Mouse (Mus musculus) kidney, embryonic 15.5 days (tissue): ENCODE results near the gene AU018091. TPM values are rescaled to one million over a fixed set of nuclear protein-coding genes. Genes with fewer than 3 reads are reported as not detected.
"Not testable (repeated sequence)": the region's sequence is repeated elsewhere in the genome, so short reads cannot be mapped to it uniquely, and the experiment has no call there.

ENCODE experiments used
- ATAC-seq: fragments of 200-750 bp; cut with Nextera tagmentation; replicated peaks from 2 replicates; pipeline ENCODE4 v1.8.0; 2017; ENCODE audit warnings: moderate TSS enrichment; ENCODE audit not compliant: low FRiP score
- H3K27ac ChIP-seq: fragments of 300-500 bp; sonication (generic); 2 replicates; pipeline ENCODE4 v1.5.1; 2015; ENCODE audit warnings: mild to moderate bottlenecking, inconsistent platforms
- H3K27me3 ChIP-seq: fragments of 300-500 bp; sonication (generic); 2 replicates; pipeline ENCODE4 v1.6.1; 2015; ENCODE audit warnings: inconsistent platforms
- H3K36me3 ChIP-seq: fragments of 300-500 bp; sonication (generic); 2 replicates; pipeline ENCODE4 v1.6.1; 2015; ENCODE audit warnings: inconsistent platforms
- H3K4me1 ChIP-seq: fragments of 300-500 bp; sonication (generic); 2 replicates; pipeline ENCODE4 v1.6.1; 2015; ENCODE audit warnings: inconsistent platforms
- H3K4me2 ChIP-seq: fragments of 300-500 bp; sonication (generic); 2 replicates; pipeline ENCODE4 v1.6.1; 2015; ENCODE audit warnings: moderate library complexity, mild to moderate bottlenecking, inconsistent platforms
- H3K4me3 ChIP-seq: fragments of 300-500 bp; sonication (generic); replicated peaks from 2 replicates; pipeline ENCODE4 v1.5.1; 2015; ENCODE audit warnings: mild to moderate bottlenecking, inconsistent platforms
- H3K9ac ChIP-seq: fragments of 300-500 bp; sonication (generic); 2 replicates; pipeline ENCODE4 v1.6.1; 2015; ENCODE audit warnings: mild to moderate bottlenecking, inconsistent platforms
- H3K9me3 ChIP-seq: fragments of 300-500 bp; sonication (generic); replicated peaks from 2 replicates; pipeline ENCODE4 v1.6.1; 2016; ENCODE audit warnings: inconsistent platforms
- WGBS: fragments of 180-500 bp; shearing (Covaris S2); methylation state at CpG from one replicate; pipeline ENCODE4 v1.1.7; 2015; ENCODE audit warnings: mixed read lengths; 5-methylcytosine and 5-hydroxymethylcytosine counted together
- polyA plus RNA-seq: library from polyadenylated mRNA; unstranded; fragments of >200 nt; fragmentation: Nextera tagmentation; extraction: Ambion mirVana; gene quantifications from 2 replicates; pipeline ENCODE4 v1.2.1, GENCODE M21; 2015

The AU018091 gene
- polyA plus RNA-seq, 1 experiment from 2014 or later, result not detected

GRCm38 (mm10) chr7:3198884-3199283 lies 29.9 kb upstream of the AU018091 start:
- no peaks in the 10 kb centered on the region for H3K9me3 ChIP-seq
- H3K4me1 ChIP-seq, result no peaks in the 10 kb centered on the region
- H3K27me3 ChIP-seq, result no peaks in the 10 kb centered on the region
- no peak overlapping the region for H3K4me3 ChIP-seq
- no peak overlapping the region for H3K9ac ChIP-seq
- H3K4me2 ChIP-seq, result no peak overlapping the region
- ATAC-seq, result no peak
- no peaks in the 10 kb centered on the region for H3K36me3 ChIP-seq
- no peak overlapping the region for H3K27ac ChIP-seq
- 45% methylated on average over 11 of the region's 11 CpGs for WGBS

DNA sequence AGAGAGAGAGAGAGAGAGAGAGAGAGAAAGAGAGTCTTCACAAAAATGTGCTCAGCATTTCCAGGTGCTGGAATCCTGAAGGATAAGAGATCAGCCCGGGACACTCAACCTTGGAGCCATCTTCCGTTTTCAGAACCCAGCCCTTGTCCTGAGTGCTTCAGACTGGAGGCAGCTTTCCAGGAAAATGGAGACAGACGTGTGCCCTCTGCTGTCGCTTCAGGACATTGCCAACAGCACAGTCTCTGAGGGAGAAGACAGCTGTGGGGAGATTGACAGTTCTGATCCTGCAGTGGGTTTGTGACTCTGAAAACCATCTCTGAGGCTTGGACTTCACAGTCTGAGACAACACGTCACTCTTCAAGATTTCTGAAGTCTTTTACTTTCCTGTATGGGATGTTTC lies 26.8 kb upstream of the AU018091 start:
- no peak overlapping the region for H3K9ac ChIP-seq
- ATAC-seq, result no peak
- H3K4me1 ChIP-seq, result no peaks in the 10 kb centered on the region
- H3K4me2 ChIP-seq, result no peak overlapping the region
- no peaks in the 10 kb centered on the region for H3K9me3 ChIP-seq
- no peaks in the 10 kb centered on the region for H3K27me3 ChIP-seq
- WGBS, result 74% methylated on average over 5 of the region's 5 CpGs
- H3K4me3 ChIP-seq, result no peak overlapping the region
- no peak overlapping the region for H3K27ac ChIP-seq
- no peaks in the 10 kb centered on the region for H3K36me3 ChIP-seq

GRCm38 (mm10) chr7:3194531-3194930 lies 25.5 kb upstream of the AU018091 start:
- Histone ChIP-seq H3K4me3 (no peak overlapping the region), H3K9ac (no peak overlapping the region), H3K4me2 (no peak overlapping the region), H3K4me1 (no peaks in the 10 kb centered on the region), H3K27me3 (no peaks in the 10 kb centered on the region), H3K27ac (no peak overlapping the region), H3K9me3 (no peaks in the 10 kb centered on the region), H3K36me3 (no peaks in the 10 kb centered on the region)
- ATAC-seq, result no peak
- WGBS, result 92% methylated on average over 4 of the region's 4 CpGs

DNA sequence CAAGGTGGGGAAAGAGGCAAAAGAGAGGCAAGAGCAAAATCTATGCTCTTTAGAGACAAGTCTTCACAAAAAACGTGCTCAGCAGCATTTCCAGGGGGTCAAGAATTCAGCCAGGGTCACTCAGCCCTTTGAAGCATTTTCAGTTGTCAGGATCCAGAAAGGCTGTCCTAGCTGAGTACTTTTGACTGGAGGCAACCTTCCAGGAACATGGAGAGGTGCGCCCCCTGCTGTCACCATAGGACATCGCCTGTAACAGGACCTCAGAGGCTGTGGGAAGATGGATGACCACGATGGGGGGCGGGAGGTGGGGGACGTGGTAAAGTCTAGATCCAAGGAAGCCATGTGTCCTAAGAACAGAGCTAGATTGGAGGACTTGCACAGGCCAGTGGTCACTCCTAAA lies 24.9 kb upstream of the AU018091 start:
- no peaks in the 10 kb centered on the region for H3K9me3 ChIP-seq
- no peak overlapping the region for H3K4me2 ChIP-seq
- H3K27me3 ChIP-seq, result no peaks in the 10 kb centered on the region
- no peaks in the 10 kb centered on the region for H3K36me3 ChIP-seq
- H3K9ac ChIP-seq, result no peak overlapping the region
- no peak overlapping the region for H3K4me3 ChIP-seq
- no peak overlapping the region for H3K27ac ChIP-seq
- ATAC-seq, result no peak
- WGBS, result 10% methylated on average over 6 of the region's 6 CpGs
- H3K4me1 ChIP-seq, result no peaks in the 10 kb centered on the region

DNA sequence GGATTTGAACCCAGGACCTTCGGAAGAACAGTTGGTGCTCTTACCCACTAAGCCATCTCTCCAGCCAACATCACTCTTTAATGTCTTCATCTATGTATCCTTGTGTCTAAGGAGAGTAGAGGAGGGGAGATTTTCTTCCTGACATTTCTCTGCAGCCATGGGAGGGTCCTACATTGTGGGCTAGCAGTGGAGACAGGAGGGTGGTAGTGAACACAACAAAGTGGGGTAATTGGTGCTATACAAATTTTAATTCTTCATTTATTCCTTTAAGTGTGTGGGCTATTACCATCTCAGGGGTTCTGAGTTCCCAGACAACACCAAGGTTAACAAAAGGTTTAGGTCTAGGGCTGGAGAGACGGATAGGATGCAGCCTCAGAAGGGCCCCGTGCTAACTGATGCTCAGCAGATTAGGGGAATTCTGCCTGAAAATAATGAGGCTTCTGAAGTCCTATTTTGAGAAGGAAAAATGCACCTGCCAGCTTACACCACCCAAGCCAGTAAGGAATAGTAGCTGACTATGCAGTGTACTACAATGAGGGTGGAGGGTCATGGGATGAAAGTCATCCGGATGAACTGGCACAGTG lies 24.1 kb upstream of the AU018091 start:
- 79% methylated on average over 4 of the region's 4 CpGs for whole genome bisulfite sequencing
- no peak overlapping the region for H3K27ac ChIP-seq
- no peaks in the 10 kb centered on the region for H3K27me3 ChIP-seq
- no peaks in the 10 kb centered on the region for H3K36me3 ChIP-seq
- H3K4me2 ChIP-seq, result no peak overlapping the region
- ATAC-seq, result no peak
- no peak overlapping the region for H3K9ac ChIP-seq
- H3K4me1 ChIP-seq, result no peaks in the 10 kb centered on the region
- H3K4me3 ChIP-seq, result no peak overlapping the region
- H3K9me3 ChIP-seq, result no peaks in the 10 kb centered on the region

DNA sequence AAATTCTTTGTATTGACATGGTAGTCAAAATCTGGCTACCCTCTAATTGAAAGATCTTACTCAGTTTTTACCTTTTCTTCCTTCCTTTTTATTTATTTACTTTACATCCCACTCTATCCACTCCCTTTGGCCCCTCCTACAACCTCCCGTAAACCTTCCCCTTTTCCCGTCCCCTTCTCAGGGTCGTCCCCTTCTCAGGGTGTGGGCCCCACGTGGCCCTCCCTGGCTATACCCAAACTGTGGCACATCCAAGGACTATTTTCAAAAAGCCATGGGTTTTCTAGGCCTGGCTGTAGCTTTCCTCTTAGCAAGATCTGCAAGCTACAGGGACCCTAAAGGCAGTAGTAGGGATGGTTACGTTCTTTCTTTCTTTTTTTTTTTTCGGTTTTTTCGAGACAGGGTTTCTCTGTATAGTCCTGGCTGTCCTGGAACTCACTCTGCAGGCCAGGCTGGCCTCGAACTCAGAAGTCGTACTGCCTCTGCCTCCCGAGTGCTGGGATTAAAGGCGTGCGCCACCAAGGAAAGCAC lies 23.0 kb upstream of the AU018091 start:
- WGBS, result 84% methylated on average over 12 of the region's 12 CpGs
- no peak for ATAC-seq
- no peak overlapping the region for H3K27ac ChIP-seq

DNA sequence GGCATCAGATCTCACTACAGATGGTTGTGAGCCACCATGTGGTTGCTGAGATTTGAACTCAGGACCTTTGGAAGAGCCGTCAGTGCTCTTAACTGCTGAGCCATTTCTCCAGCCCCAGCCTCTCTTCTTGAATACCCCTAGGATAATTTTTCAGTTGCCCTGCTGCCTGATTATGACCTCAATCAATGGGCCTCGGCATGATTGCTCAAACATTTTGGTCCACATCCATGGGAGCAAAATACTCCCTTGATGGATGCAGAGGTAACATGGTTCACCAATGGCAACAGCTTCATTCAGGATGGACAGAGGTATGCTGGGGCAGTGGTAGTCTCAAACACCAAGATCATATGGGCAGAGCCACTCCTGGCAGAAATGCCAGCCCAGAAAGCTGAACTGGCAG lies 17.7 kb upstream of the AU018091 start:
- H3K9ac ChIP-seq, ATAC-seq, H3K27ac ChIP-seq, H3K27me3 ChIP-seq, H3K4me3 ChIP-seq, H3K4me1 ChIP-seq, H3K9me3 ChIP-seq, H3K4me2 ChIP-seq, H3K36me3 ChIP-seq: not testable (repeated sequence)
- WGBS, result 87% methylated on average over 2 of the region's 2 CpGs

More for the DNA sequence above, 23.0 kb upstream of the AU018091 start:
- Histone ChIP-seq H3K4me3 (no peak overlapping the region), H3K9ac (no peak overlapping the region), H3K9me3 (no peaks in the 10 kb centered on the region), H3K36me3 (no peaks in the 10 kb centered on the region), H3K4me1 (no peaks in the 10 kb centered on the region), H3K27me3 (no peaks in the 10 kb centered on the region), H3K4me2 (no peak overlapping the region)

GRCm38 (mm10) chr7:3186136-3186535 lies 17.1 kb upstream of the AU018091 start:
- Histone ChIP-seq H3K27me3 (no peaks in the 10 kb centered on the region), H3K4me1 (no peaks in the 10 kb centered on the region), H3K4me3 (no peak overlapping the region), H3K9ac (no peak overlapping the region), H3K27ac (no peak overlapping the region), H3K36me3 (no peaks in the 10 kb centered on the region), H3K9me3 (no peaks in the 10 kb centered on the region), H3K4me2 (no peak overlapping the region)
- no peak for ATAC-seq
- WGBS, result 70% methylated on average over 1 of the region's 1 CpGs

GRCm38 (mm10) chr7:3184394-3184793 lies 15.4 kb upstream of the AU018091 start:
- Histone ChIP-seq H3K4me2 (no peak overlapping the region), H3K4me1 (no peaks in the 10 kb centered on the region), H3K27me3 (no peaks in the 10 kb centered on the region), H3K27ac (no peak overlapping the region), H3K36me3 (no peaks in the 10 kb centered on the region), H3K9me3 (no peaks in the 10 kb centered on the region), H3K4me3 (no peak overlapping the region), H3K9ac (no peak overlapping the region)
- WGBS, result 39% methylated on average over 4 of the region's 4 CpGs
- no peak for ATAC-seq

DNA sequence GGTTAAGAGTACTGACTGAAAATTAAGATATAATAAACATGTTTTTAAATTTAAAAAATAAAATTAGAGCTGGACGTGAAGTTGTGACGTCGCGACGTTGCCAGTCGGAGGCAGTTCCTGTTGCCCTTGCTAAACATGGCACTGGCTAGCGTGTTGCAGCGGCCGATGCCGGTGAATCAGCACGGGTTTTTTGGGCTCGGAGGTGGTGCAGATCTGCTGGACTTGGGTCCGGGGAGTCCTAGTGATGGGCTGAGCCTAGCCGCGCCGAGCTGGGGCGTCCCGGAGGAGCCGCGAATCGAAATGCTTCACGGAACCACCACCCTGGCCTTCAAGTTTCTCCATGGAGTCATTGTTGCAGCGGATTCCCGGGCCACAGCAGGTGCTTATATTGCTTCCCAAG lies 12.0 kb upstream of the AU018091 start:
- H3K27me3 ChIP-seq, H3K36me3 ChIP-seq, H3K4me2 ChIP-seq, H3K4me3 ChIP-seq, H3K27ac ChIP-seq, ATAC-seq, H3K9ac ChIP-seq, H3K9me3 ChIP-seq, H3K4me1 ChIP-seq: not testable (repeated sequence)
- 91% methylated on average over 24 of the region's 24 CpGs for WGBS

DNA sequence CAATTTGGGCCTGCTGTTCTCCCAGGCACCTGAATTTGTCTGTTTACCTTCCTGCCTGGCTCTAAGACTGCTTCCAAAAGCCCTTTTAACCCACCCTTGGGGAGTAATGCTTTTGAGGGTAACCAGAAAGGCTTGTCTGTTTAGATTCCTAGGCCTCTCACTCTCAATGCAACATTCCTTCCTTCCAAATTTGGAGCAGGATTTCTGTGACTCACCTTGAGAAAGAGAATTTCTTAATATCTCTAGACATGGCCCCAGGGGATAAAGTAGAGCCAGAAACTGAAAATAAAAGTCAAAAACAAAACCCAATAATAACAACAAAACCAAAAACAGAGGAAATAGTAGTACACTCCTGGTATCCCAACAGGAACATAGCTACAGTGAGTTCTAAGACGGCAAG lies 707 bp downstream of the AU018091 start:
- ATAC-seq, result no peak
- H3K27me3 ChIP-seq, result no peaks in the 10 kb centered on the region
- 94% methylated on average over 1 of the region's 1 CpGs for WGBS
- no peaks in the 10 kb centered on the region for H3K9me3 ChIP-seq
- no peak overlapping the region for H3K4me2 ChIP-seq
- no peak overlapping the region for H3K4me3 ChIP-seq
- no peaks in the 10 kb centered on the region for H3K4me1 ChIP-seq
- H3K27ac ChIP-seq, result no peak overlapping the region
- no peak overlapping the region for H3K9ac ChIP-seq
- H3K36me3 ChIP-seq, result no peaks in the 10 kb centered on the region

DNA sequence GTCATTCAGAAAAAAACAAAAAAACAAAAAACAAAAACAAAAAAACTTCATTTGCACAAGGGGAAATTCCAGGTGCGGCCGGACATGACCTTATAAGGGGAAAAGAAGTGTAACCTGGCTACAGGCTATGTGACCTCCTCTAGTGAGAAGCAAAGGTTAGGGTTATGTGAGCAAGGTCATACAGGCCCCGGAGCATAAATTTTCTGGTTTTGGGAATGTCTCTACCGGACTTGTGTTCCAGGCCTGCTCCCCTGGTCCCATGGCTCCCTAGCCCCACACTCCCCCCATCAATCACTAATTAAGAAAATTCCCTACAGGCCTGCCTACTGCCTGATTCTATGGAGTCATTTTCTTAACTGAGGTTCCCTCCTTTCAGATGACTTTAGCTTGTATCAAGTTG lies 2.7 kb downstream of the AU018091 start:
- Histone ChIP-seq H3K9me3 (no peaks in the 10 kb centered on the region), H3K4me1 (no peaks in the 10 kb centered on the region), H3K4me3 (no peak overlapping the region), H3K27me3 (no peaks in the 10 kb centered on the region), H3K36me3 (no peaks in the 10 kb centered on the region), H3K4me2 (no peak overlapping the region), H3K27ac (no peak overlapping the region), H3K9ac (no peak overlapping the region)
- 95% methylated on average over 4 of the region's 4 CpGs for WGBS
- no peak for ATAC-seq

DNA sequence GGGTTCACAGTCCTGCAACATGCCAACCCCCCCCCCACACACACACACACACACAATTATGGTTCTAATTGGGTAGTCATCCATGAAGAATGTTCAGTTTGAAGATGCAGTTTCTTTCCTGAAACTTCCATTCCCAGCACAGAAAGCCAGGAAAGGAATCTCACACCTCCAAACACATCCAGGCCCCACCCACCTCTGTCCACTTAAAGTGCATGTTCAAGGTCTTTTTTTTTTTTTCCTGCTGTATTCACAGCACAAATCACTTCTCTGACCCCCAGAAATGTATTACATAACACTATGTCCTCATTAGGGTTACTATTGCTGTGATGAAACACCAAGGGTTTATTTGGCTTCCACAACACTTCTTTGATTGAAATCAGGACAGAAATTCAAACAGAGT lies 4.0 kb downstream of the AU018091 start:
- Histone ChIP-seq H3K27me3 (no peaks in the 10 kb centered on the region), H3K9ac (no peak overlapping the region), H3K4me3 (no peak overlapping the region), H3K4me2 (no peak overlapping the region), H3K4me1 (no peaks in the 10 kb centered on the region), H3K27ac (no peak overlapping the region), H3K9me3 (no peaks in the 10 kb centered on the region), H3K36me3 (no peaks in the 10 kb centered on the region)
- ATAC-seq, result no peak
